Mouse (Mus musculus) spleen, adult 2 months (tissue): ENCODE results near the gene Cmip.

Experiments
- CTCF ChIP-seq: fragments of 200-500 bp; IDR thresholded peaks from 2 replicates; pipeline ENCODE4 v1.5.1; 2011; ENCODE audit warnings: mild to moderate bottlenecking, inconsistent platforms; ENCODE audit not compliant: insufficient read depth, insufficient read length, insufficient replicate concordance; ENCODE audit errors: extremely low read depth
- POLR2A ChIP-seq: fragments of 200-500 bp; IDR thresholded peaks from 2 replicates; pipeline ENCODE4 v1.6.1; 2011; ENCODE audit warnings: low read depth, low read length, inconsistent platforms

- no peak for TF ChIP-seq POLR2A
- TF ChIP-seq CTCF: no peak
Measured at GRCm38 (mm10) chr8:117345376-117345775, 88.5 kb downstream of the Cmip start.
